Mouse (Mus musculus): ENCODE measurements at regions not wholly inside any gene's neighbourhood (a gene's known extent, or its start where the extent isn't known, plus 50 kb on each side); places are given as distances from the start of the nearest gene placed in this dataset.

DNA sequence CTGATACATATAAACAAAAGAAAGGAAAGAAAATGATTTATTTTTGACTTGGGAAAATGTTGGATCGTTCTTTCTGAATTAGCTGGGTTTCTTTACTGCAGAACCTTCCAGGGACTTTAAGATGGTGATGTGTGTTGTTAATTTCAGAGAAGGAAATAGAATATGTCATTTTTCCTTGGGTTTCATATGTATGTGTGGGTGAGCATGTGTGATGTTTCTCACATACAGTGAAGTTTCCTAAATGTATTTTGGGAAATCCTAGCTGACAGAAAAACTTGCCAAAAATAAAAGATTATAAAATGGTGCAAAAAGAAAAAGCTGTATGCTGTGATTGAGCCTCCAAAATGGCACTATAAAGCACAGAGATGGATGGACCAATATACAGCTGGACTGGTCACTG lies 319.2 kb downstream of the Lmx1a start:
- no peak for DNase-seq

DNA sequence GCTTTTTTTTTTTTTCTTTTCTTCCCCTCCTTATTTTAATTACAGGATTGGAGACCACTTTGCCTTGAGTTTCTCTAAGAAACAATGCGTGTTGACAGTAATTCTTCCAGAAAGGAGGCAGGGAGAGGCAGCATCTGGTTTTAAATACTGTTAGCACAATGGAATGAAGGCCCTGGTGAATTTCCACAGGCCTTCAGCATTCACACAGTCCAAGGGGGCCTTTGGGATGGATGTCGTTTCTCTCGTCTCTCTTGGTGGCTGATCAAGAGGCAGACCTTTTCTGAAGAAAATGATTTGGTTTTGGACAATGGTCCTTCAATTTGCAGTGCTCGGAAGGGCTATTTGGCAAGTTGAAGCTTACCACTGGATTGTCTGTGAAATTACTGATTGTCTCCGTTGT lies 321.4 kb downstream of the Lmx1a start:
- DNase-seq, result no peak

- peak; percentile 3 for DNase-seq
These were observed 323.0 kb downstream of the Lmx1a start for GRCm38 (mm10) chr1:168012069-168012468.

DNA sequence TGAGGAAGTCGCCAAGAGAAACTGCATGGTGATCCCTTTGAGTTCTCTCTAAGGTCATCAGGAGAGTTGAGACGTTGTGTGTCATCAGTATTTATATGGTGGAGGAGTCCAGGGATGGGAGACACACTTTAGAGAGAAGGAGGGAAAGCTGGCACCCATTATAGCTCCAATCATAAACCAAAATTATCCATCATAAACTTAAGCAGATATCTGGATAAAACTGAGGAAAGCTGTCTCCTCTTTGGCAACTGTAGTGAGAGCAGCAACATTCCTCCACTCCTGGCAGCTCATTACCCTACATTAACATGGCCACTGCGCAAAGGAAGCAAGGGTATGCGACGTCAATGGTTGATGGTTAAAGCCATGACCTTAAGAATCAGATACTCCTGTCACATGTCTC lies 323.6 kb downstream of the Lmx1a start:
- no peak for DNase-seq

GRCm38 (mm10) chr1:168016375-168016890 lies 327.4 kb downstream of the Lmx1a start:
- DNase-seq, result no peak

DNA sequence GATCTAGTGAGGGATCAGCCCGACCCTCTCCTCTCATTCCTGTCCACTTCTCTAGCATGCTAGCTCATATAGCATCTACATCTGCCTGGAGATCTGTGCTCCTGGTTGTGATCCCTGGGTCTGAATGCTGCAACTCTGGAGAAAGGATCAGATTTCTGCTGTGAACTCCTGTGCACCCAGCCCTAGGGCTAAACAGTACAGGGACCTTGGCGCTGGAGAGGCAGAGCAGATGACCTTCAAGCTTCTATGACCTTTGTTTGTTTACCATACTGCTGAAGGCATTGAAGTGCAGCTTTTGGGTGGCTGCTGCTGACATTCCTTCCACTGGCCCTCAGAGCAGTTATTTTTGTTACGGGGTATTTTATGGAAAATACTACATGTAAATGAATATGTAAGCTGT lies 337.4 kb downstream of the Lmx1a start:
- no peak for DNase-seq

DNA sequence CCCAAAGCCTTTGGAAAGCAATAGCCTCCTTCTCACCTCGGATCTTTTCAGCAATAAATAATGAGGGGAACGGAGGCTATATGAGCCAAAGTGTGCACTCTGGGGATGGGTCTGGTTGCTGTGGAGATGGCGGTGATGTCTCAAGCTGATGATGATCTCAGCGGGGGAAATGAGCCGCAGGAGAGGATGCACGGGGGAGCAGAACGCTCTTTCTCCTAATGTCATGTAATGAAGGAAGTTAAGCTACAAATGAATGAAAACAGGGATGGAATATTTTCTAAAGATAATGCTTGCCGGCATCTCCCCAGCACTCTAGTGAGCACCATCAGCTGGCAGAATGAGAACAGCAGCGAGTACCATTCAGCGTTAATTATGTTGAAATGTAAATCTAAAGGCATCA lies 355.7 kb downstream of the Lmx1a start:
- no peak for DNase-seq

- no peak for DNase-seq
These were observed 357.3 kb downstream of the Lmx1a start for GRCm38 (mm10) chr1:168046347-168046746.

DNA sequence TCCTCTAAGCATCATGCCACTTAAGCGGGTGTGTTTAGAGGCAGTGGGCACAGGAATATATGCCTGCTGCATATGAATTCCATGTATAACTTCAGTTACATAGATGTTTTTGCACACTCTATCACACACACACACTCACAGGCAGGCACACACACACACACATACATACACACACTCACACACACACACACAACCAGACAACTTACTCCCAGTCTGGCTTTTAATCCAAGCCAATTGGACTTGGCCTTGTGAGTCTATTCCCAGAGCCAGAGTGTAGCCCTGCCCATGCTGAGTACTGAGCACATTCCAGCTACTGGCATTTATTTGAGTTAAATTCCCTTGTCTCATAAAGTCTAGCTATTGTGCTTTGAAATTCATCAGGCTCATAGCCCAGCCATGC lies 357.7 kb downstream of the Lmx1a start:
- DNase-seq, result no peak

GRCm38 (mm10) chr1:168049965-168050364 lies 360.9 kb downstream of the Lmx1a start:
- no peak for DNase-seq

DNA sequence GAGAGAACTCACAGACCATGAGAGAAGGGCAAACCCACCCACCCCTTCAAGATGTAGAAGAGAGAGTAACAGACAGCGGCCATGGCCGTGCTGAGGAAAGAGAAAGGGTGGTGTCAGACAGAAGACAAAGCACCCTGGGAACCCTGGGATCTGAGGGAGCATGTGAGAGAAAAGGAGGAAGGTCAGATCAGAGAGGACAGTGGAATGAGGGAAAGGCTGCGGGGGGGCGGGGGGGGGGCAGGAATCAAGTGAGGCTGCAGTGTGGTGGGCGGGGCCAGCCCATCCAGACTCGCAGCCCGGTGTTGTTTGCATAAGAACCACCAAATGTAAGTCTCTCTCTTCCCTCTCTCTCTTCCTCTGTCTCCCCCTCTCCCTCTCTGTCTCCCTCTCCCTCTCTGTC lies 367.4 kb downstream of the Lmx1a start:
- DNase-seq, result no peak

DNA sequence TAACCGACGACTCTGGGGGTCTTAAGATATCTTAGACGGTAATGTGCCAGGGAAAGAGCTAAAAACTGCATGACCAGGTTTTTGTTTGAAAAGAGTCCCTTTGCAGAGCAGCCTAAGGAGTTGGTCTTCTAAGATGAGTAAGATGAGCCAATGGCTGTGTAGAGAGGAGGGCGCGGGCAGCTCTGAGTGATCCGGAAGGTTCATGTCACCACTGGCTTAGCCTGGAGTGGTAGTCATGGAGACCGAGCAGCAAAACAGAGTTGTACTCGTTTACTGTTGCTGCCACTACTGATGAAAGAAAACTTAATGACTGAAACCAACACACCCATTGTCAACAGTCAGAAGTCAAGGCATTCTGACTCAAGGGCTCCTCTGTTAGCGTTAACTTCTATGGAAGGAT lies 368.4 kb downstream of the Lmx1a start:
- DNase-seq, result no peak

DNA sequence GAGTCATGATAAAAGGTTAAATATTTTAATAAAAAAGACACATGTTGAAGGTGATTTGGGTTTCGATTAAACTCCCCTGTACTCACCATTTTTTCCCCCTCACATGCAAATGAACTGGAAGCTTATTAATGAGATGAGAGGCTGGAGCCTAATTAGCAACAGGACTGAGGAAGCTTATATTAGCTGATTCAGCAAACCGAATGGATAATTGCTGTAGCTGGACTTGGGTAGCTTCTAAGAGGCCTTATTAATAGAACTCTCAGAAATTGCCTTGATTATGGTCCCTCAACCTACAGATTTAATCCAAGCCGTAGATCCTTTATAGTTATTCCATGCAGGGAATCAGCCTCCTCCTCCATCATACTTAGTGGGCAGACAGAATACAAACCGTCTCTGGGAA lies 369.7 kb downstream of the Lmx1a start:
- DNase-seq, result no peak

DNA sequence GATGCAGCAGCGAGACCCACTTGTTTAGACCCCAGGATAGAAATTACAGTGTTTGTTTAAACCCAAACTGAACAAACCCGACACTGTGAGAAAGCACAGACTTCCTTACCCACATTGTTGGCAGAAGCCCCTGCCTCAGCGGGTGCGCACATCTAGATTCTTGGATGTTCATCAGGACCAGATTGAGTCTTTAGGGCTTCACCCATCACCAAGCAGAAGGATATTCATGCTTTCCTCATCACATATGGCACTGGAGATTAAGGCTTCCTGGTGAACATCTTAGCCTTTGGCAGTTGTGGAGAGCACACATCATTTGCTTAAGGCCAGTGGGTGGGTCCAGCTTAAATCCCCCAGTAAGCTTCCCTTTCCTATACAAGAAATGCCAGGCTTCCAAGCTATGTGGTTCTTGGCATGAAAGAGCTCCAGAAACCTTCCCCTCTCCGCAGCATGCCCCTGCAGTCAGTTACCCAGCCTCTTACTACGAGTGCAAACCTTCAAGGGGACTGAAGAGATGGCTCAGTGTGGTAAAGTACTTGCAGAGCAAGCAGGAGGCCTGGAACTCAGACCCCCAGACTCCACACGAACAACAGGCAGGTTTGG lies 367.9 kb downstream of the Pbx1 start:
- DNase-seq, result no peak

DNA sequence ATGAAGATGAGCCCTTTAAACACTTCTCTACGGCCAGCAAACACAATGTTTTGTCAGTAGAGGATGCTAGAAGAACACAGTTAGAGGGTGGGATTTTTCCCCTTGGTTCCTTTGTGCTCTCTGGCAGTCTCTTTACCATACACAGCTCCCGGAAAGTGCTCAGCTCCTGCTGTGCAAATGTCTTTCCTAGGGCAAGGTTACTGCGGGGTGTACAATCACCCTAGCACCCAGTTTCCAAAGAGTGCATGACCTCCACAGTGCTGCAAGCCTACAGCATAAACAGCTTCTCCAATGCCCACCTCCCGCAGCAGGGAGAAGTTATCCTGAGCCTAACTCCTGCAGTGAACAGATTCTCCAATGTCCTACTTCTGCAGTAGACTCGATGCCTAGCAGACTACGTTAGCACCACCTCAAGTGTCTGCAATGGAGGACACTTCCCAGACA lies 366.4 kb downstream of the Pbx1 start:
- DNase-seq, result no peak

DNA sequence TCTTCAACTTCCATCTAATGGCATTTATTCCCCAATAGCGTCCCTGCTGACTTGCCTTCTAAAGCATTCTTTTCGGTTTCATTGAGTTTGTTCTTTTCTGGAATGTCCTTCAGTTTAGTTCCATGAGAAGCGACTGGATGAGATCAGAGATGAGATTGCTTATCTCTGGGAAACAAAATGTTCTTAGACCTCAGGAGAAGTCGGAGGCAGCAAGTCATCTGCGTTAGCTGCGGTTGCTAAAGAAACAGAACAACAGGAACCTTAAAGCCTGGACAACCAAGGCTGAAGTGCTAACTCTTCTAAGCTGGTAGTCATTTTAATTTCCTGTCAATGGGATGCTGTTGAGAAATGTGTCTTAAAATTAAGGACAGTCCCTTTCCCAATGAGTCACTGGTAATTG lies 365.3 kb downstream of the Pbx1 start:
- no peak for DNase-seq

GRCm38 (mm10) chr1:168068003-168068919 lies 363.8 kb downstream of the Pbx1 start:
- DNase-seq, result no peak

- DNase-seq, result no peak
These were observed 363.0 kb downstream of the Pbx1 start for GRCm38 (mm10) chr1:168068920-168069590.

All from adrenal gland, postnatal 10 days (tissue).